Mouse (Mus musculus) lung, postnatal 36 days (tissue): ENCODE results near the gene Pdk1.

Experiments
- DNase-seq: peaks from one replicate; pipeline ENCODE4 v3.0.0; 2022; ENCODE audit warnings: mixed read lengths

Pdk1 gene

GRCm38 (mm10) chr2:71872801-71873443 is at the start of gene Pdk1:
Gene Pdk1, plus strand, starts transcription at chr2:71873224.
- DNase-seq, result peak; percentile 99

DNA sequence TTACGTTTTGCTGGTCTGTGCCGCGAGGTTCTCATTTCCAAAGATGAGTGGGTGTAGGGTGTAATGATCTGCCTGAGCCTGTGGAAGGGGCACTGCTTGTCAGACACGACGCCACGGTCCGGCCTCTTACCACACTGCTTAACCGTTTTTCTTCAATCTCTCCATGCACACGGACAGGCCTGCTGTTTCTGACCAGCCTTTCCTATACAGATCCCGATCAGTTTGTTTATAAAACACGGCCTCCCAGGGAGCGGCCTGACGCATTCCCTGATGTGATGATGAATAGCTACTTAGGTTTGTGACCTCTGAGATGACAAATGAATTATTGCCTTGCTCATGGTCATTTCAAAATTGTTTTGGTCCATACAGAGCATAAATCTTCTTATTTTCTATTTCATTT is 48.9 kb upstream of the Pdk1 start:
- no peak for DNase-seq

DNA sequence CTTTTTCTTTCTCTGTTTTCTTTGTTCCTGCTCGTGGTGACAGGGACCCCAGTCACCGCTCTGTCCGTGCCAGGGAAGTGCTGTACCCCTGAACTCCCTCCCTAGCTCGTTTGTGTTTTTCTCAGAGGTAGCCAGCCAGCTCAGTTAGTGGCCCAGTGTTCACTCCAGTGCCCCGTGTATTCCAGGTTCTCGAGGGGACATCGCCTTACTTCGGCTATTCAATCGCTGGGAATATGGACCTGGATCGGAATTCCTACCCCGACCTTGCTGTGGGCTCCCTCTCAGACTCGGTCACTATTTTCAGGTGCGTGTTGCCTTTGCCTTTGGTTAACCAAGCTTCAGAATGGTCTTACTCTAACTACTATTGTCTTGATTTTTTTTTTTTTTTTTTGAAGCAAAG is 45.3 kb upstream of the Pdk1 start:
- DNase-seq, result no peak

GRCm38 (mm10) chr2:71828928-71829327 is 44.1 kb upstream of the Pdk1 start:
- DNase-seq, result no peak

DNA sequence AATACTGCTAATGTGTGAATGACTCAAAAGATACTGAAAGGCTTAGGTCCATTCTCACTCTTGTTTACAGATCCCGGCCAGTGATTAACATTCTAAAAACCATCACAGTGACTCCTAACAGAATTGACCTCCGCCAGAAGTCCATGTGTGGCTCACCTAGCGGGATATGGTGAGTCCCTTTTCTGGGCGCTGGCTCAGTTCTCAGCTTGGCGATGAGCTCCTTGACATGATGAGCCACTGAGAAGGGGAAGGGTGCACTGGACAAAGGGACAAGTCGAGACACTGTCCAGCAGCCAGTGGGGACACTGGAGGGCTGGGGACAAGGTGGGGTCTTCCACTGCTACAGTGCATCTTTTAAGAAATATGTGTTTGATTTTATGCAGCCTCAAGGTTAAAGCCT is 39.4 kb upstream of the Pdk1 start:
- DNase-seq, result no peak

DNA sequence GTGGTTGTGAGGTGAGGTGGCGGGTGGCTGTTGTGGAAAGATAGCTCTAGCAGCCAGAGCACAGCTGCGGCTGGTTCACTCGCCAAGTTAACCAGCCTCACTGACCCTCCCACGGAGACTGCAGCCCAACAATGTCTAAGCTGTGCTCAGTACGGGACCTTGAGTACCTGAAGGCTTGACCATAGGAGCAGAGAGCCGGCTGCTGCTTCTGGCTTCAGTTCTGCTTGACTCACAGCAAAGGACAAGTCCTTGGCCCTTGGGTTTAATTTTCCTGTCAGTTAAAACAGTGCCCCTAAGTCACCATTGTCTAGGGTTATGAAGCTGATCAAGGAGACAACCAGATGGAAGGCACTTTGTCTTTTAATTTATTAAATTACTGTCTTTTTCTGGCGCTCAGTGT is 38.7 kb upstream of the Pdk1 start:
- DNase-seq, result no peak

DNA sequence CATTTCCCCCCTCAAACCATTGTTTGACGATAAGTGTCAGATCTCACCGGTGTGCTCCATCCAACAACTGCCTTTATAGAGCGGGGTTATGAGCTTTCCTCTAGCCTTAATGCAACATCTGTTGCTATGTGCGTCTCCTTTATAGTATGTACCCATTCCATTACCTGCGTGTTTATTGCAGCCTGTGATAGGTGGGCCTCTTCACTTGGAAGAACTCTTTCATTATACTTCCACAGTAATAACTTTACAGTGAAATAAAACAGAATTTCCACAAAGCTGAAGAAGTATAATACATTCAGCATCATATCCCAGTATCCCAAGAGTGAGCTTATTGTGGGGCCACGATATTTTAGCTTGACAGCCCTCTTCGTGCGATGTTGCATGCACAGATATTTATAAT is 37.5 kb upstream of the Pdk1 start:
- DNase-seq, result no peak

- no peak for DNase-seq
Measured at GRCm38 (mm10) chr2:71836232-71836631, 36.8 kb upstream of the Pdk1 start.

DNA sequence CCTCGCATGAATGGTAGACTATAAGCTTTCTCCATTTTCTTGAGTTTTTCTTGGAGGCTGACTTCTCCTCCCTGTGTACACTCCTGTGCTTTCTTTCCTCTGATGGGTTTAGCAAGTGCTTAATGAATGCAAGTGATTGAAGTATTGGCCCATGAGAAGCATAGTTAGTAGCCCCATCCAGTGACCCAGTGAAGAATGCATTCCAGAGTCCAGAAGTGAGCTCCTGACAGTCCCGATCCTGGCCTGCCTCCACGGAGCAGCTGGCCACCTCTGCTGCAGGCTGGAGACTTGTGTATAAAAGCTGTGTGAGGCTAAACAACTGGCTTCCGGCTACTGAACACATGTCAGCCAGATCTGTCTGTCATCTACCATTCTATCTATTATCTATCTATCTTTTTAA is 35.8 kb upstream of the Pdk1 start:
- peak; percentile 23 for DNase-seq

DNA sequence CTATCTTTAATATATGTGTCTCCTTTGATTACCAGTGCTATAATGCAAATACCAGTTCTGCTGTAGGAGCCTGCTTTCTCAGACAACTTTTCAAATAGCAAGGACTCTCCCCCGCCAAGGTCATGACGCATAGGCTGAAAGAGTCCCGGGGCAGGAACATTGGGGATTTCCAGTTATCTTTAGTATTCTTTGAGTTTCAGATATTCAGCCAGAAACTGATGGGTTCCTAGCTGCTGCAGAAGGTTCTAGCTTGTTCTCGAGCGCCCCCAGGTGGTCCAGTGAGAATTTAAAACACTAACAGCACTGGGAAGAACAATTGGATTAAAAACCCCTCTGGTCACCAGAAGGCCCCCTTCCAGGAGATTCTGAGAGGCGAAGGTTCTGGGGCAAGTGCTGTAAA is 35.2 kb upstream of the Pdk1 start:
- peak; percentile 74 for DNase-seq

GRCm38 (mm10) chr2:71843316-71843715 is 29.7 kb upstream of the Pdk1 start:
- DNase-seq, result peak; percentile 27

DNA sequence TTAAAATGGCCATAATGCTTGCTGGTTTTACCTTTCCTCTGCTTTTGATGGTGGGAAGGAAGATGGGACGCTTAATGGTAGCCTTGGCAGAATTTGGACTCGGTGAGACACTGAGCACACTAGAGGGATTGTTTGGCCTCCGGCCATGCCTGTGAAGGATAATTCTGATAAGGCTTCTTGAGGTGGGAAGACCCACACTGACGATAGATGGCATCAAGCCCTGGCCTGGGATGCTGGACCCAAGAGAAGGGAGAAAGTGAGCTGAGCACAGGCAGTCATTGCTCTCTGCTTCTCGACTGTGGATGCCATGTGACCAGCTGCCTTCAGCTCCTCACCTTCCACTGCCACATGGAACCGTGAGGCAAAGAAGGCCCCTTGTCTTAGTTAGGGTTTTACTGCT is 28.1 kb upstream of the Pdk1 start:
- DNase-seq, result no peak

- DNase-seq, result peak; percentile 82
Measured at GRCm38 (mm10) chr2:71852161-71852560, 20.9 kb upstream of the Pdk1 start.

- DNase-seq, result no peak
Measured at GRCm38 (mm10) chr2:71855076-71855475, 17.9 kb upstream of the Pdk1 start.

- DNase-seq, result no peak
Measured at GRCm38 (mm10) chr2:71863531-71864173, 9.4 kb upstream of the Pdk1 start.

- DNase-seq, result no peak
Measured at GRCm38 (mm10) chr2:71865022-71865421, 8.0 kb upstream of the Pdk1 start.

GRCm38 (mm10) chr2:71865935-71866334 is 7.1 kb upstream of the Pdk1 start:
- DNase-seq, result no peak

- no peak for DNase-seq
Measured at GRCm38 (mm10) chr2:71866565-71866964, 6.5 kb upstream of the Pdk1 start.

DNA sequence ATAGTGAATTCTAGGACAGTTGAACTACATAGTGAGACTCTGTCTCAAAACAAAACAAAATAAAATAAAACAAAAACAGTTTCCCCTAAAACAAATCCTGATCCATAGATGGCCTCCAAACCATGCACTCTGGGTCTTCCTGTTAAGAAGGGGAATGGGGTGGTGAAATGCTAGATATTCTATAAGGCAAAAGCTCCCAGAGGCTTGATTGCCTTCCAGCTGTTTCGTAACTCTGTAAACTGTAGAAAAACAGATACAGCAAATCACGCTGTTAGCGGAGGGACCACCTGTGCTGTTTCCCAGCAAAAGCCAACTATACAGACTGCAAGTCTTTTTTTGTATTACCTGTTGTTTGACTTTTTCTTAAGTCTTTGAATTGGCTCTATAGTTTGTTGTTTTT is 6.0 kb upstream of the Pdk1 start:
- DNase-seq, result no peak

GRCm38 (mm10) chr2:71867480-71867879 is 5.5 kb upstream of the Pdk1 start:
- DNase-seq, result peak; percentile 37

DNA sequence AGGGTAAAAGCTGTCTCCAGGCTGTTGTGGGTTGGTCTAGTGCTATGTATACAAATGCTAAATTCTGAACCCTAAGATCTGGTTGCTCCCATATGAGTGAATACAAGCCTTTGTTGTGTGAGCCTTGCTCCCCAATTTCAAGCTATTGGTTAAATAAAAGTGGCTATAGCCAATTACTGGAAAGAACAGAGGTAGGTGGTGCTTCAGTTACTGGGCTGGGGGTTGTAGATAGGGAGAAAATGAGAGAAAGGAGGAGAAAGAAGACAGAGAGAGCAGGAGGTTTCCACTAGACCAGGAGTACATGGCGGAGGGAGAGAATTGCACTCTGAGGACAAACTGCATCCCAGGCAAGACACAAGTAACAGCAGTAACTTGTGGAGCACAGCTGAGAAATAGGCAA is 4.8 kb upstream of the Pdk1 start:
- DNase-seq, result no peak

DNA sequence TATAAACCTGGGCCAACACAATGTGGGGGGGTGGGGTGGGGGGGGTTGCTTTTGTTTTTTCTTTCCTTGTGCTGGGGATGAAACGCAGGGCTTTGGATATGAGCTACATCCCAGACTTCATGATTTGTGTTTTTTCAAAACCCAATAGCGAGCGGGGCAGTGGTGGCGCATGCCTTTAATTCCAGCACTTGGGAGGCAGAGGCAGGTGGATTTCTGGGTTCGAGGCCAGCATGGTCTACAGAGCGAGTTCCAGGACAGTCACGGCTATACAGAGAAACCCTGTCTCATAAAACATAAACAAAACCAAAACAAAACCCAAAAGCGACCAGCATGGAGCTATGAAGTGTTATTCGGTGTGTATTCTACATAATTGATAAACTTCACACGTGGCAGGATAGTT is 883 bp upstream of the Pdk1 start:
- DNase-seq, result no peak

GRCm38 (mm10) chr2:71873474-71874322 is 674 bp downstream of the Pdk1 start:
- peak; percentile 64 for DNase-seq

DNA sequence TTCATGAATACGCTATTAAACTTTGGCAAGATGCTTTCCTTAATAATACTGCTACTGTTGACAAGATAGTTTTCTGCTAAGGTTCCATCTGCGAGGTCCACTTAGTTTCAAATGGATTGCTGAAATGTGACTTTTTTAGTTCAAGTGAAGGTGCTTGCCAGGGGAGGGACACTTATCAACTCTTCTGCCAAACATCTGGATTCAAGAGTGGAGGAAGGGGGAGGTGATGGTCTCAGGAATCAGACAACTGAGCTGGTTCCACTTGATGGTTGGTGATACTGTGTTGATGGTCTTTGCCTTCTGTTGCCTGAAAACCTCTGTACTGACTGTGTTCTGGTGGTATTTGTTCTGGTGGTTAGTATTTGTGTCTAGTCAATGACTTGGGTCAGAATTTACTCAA is 1.4 kb downstream of the Pdk1 start:
- no peak for DNase-seq
